Mouse (Mus musculus) stomach, embryonic 16.5 days (tissue): ENCODE results near the gene Fstl5. TPM values are rescaled to one million over a fixed set of nuclear protein-coding genes. Genes with fewer than 3 reads are reported as not detected.

Source experiments
- ATAC-seq: fragments of 200-750 bp; cut with Nextera tagmentation; 2 replicates; pipeline ENCODE4 v1.8.0; 2017; ENCODE audit warnings: moderate number of reproducible peaks, moderate TSS enrichment; ENCODE audit not compliant: insufficient read depth, low FRiP score
- H3K27ac ChIP-seq: fragments of 300-500 bp; sonication (generic); 2 replicates; pipeline ENCODE4 v1.5.1; 2014; ENCODE audit warnings: low read length
- H3K27me3 ChIP-seq: fragments of 300-500 bp; sonication (generic); 2 replicates; pipeline ENCODE4 v1.6.1; 2014; ENCODE audit warnings: low read length, control low read depth, mixed read lengths; ENCODE audit not compliant: control insufficient read depth, insufficient read depth
- H3K36me3 ChIP-seq: fragments of 300-500 bp; sonication (generic); 2 replicates; pipeline ENCODE4 v1.6.1; 2014; ENCODE audit warnings: low read length; ENCODE audit not compliant: control insufficient read depth, insufficient read depth
- H3K4me1 ChIP-seq: fragments of 300-500 bp; sonication (generic); 2 replicates; pipeline ENCODE4 v1.6.1; 2014; ENCODE audit warnings: low read length, control low read depth, mixed read lengths; ENCODE audit not compliant: control insufficient read depth, insufficient read depth
- H3K4me2 ChIP-seq: fragments of 300-500 bp; sonication (generic); 2 replicates; pipeline ENCODE4 v1.6.1; 2014; ENCODE audit warnings: low read depth, low read length, mixed read lengths
- H3K4me3 ChIP-seq: fragments of 300-500 bp; sonication (generic); replicated peaks from 2 replicates; pipeline ENCODE4 v1.5.1; 2014; ENCODE audit warnings: mild to moderate bottlenecking, low read length
- H3K9ac ChIP-seq: fragments of 300-500 bp; sonication (generic); 2 replicates; pipeline ENCODE4 v1.6.1; 2014; ENCODE audit warnings: low read length
- H3K9me3 ChIP-seq: fragments of 300-500 bp; sonication (generic); replicated peaks from 2 replicates; pipeline ENCODE4 v1.6.1; 2016; ENCODE audit warnings: low read length, control low read depth; ENCODE audit not compliant: control insufficient read depth
- WGBS: fragments of 180-500 bp; shearing (Covaris S2); extraction: QIAGEN DNeasy Blood & Tissue Kit; methylation state at CpG from one replicate; pipeline ENCODE4 v1.1.7; 2014; 5-methylcytosine and 5-hydroxymethylcytosine counted together
- polyA plus RNA-seq: library from polyadenylated mRNA; unstranded; fragments of >200 nt; fragmentation: Nextera tagmentation; extraction: Ambion mirVana; gene quantifications from 2 replicates; pipeline ENCODE4 v1.2.1, GENCODE M21; 2015

Fstl5 gene
- 3.8 and 4.4 TPM in 2 replicates for polyA plus RNA-seq

DNA sequence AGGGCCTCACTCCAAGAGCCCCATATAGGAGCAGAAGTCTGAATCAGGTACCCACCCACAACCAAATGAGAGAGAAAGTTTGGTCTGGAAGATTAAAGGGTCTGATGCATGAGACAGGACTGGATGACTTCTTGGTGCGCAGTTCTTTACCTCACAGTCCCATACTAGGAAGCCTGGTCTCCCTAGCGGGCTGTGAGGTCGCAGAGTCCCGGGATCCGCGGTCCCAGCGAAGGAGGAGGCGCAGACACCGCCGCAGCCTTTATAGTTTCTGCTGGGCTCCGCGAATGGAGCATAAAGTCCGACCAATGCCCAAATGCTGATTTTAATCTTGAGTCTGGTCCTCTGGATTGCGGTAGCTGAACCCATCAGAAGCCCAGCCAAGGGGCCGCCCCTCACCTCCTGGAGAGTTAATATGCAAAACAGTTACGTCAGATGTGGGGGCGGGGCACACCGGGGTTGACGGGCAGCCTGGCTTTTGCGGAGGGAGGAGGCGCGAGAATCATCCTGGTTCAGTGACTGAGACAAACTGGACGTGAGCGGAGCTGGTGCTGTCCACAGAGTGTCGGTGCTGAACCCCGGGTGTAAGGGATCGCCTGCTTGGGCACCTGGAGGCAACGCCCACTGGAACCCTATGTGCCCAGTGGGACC lies at the start of gene Fstl5:
TSS of gene Fstl5 (plus strand) at position 211 of the 648 bp plus-strand sequence.
- WGBS, result under 1% methylated on average over 28 of the region's 28 CpGs
- no peaks in the 10 kb centered on the region for H3K9me3 ChIP-seq
- peak within 1 kb of the TSS; percentile 66 for H3K4me2 ChIP-seq
- no peak within 1 kb of the TSS for H3K27ac ChIP-seq
- H3K4me1 ChIP-seq, result 0 out of 2 replicates have a peak, but pooled peaks cover 4% of the 10 kb centered on the region
- H3K9ac ChIP-seq, result no peak within 1 kb of the TSS; the same call in 1 of the 2 replicates
- peak within 1 kb of the TSS; percentile 44 for H3K4me3 ChIP-seq
- ATAC-seq, result peak; percentile 78
- no peaks in the 10 kb centered on the region for H3K27me3 ChIP-seq
- H3K36me3 ChIP-seq, result no peaks in the 10 kb centered on the region

DNA sequence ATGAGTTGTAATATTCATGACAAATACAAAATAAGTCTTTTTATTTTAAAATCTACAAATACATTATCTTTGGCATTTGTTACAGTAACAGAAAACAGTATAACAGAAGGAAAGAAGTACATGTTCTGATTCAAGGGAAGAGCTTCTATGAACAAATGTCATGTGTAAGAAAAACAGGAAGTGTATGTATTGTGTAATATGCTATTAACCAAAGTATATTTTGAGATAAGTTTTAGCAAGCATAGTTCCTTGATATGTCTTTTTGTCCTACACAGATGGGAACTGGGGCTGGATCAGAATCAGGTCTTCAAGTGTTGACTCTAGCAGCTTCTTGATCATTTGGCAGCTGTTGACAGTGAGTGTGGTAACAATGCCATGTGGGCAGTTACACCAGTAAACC lies 48.5 kb upstream of the Fstl5 start:
- H3K4me2 ChIP-seq, result no peak overlapping the region
- no peaks in the 10 kb centered on the region for H3K4me1 ChIP-seq
- no peaks in the 10 kb centered on the region for H3K9me3 ChIP-seq
- H3K27me3 ChIP-seq, result no peaks in the 10 kb centered on the region
- H3K9ac ChIP-seq, result no peak overlapping the region
- no peak overlapping the region for H3K4me3 ChIP-seq
- H3K27ac ChIP-seq, result no peak overlapping the region
- ATAC-seq, result no peak
- H3K36me3 ChIP-seq, result no peaks in the 10 kb centered on the region

DNA sequence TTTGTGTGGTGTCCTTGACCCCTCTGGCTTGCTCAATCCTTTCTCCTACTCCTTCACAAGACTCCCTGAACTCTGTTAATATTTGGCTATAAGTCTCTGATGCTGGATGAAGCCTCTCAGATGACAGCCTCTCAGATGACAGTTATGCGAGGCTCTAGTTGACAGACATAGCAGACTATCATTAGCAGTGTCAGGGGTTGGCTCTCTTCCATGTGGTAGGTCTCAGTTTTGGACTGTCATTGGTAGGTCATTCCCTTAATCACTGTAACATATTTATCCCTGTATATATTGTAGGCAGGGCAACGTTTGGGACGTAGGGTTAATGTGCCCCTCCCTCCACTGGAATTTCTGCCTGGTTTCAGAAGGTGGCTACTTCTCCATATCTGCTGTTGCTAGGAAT lies 22.9 kb upstream of the Fstl5 start:
- Histone ChIP-seq H3K27me3 (no peaks in the 10 kb centered on the region), H3K9me3 (no peaks in the 10 kb centered on the region), H3K9ac (no peak overlapping the region), H3K4me1 (no peaks in the 10 kb centered on the region), H3K4me3 (no peak overlapping the region), H3K27ac (no peak overlapping the region), H3K36me3 (no peaks in the 10 kb centered on the region), H3K4me2 (no peak overlapping the region)
- WGBS, result 53% methylated on average over 3 of the region's 3 CpGs
- ATAC-seq, result no peak

DNA sequence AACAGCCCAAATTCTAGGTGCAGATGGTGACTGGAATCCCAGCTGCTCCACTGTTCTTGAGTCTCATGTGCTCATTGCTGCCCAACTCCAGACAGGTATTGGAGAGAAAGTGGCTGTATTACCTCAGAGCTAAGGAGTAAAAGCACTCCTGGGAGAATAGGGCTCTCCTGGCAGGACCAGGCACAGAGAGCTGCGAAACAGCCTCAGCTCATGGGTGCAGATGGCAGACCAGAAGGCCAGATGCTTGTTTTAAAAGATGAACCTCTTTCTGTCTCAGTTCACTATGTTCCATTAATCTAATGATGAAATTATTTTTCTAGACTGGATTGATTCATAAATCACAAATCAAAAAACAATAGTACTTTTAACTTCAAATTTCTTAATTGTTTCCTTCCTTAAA lies 12.1 kb upstream of the Fstl5 start:
- Histone ChIP-seq H3K4me1 (no peaks in the 10 kb centered on the region), H3K4me3 (no peak overlapping the region), H3K27ac (no peak overlapping the region), H3K27me3 (no peaks in the 10 kb centered on the region), H3K36me3 (no peaks in the 10 kb centered on the region), H3K9ac (no peak overlapping the region), H3K9me3 (no peaks in the 10 kb centered on the region), H3K4me2 (no peak overlapping the region)
- ATAC-seq, result no peak
- 82% methylated on average over 1 of the region's 1 CpGs for WGBS

DNA sequence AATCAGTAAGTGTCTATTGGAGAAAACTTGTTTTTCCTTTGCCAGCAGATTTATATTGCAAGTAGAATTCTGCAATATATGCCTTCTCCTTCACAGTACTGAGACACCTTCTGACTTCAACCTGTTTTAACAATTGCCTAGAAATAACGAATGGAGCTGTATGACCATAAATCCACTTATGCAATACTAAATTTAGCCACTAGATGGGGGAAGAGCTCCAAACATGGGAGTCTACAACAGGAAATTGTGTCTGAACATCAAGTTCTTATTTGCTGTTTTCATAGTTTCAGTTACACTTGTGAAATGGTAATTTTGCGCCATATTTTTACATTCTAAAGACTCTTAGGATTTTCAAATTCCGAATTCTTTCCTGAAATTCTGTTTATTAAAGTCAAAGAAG lies 6.2 kb upstream of the Fstl5 start:
- Histone ChIP-seq H3K9ac (no peak overlapping the region), H3K27ac (no peak overlapping the region), H3K4me3 (no peak overlapping the region), H3K27me3 (no peaks in the 10 kb centered on the region), H3K4me2 (no peak overlapping the region), H3K9me3 (no peaks in the 10 kb centered on the region), H3K4me1 (no peaks in the 10 kb centered on the region), H3K36me3 (no peaks in the 10 kb centered on the region)
- ATAC-seq, result no peak
- WGBS, result 2% methylated on average over 3 of the region's 3 CpGs

DNA sequence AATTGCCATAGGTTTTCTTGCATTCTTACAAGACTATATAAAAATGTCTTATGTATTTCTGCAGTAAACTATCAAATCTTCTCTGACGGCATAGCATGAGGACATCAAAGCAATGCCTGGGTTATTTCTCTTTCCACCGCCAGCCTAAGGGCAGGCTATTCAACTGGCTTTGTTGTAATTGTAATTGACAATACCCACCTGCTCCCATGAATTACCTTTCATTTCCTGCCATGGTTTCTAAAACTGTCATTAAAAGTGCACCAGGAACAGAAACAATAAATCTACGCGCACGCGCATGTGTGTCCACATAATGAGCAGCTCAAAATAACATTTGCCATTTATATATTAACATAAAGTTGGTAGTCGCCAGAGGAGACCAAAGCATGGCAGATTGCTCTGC lies 1.2 kb upstream of the Fstl5 start:
- Histone ChIP-seq H3K27me3 (no peaks in the 10 kb centered on the region), H3K4me2 (no peak overlapping the region), H3K27ac (no peak overlapping the region), H3K4me1 (0 out of 2 replicates have a peak, but pooled peaks cover 4% of the 10 kb centered on the region), H3K36me3 (no peaks in the 10 kb centered on the region), H3K4me3 (no peak overlapping the region), H3K9me3 (no peaks in the 10 kb centered on the region), H3K9ac (no peak overlapping the region)
- 66% methylated on average over 7 of the region's 7 CpGs for WGBS
- no peak for ATAC-seq

DNA sequence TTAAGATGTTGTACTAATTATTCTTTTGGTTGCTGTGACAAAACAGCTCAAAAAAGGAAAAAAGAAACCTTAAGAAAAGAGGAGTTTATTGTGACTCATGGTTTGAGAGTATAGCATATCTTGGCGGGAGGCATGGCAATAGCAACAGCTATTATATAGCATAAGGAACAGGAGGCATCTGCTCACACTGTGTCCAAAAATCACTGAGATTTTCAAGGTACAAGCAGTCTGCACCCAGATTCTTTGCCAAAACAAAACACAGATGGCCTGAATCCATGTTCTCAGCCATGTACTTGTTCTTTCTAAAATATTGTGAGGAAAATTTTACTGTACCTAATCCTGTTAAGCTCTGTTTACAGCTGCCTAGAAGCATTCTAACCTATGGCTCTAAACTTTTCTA lies 66.4 kb downstream of the Fstl5 start:
- H3K36me3 ChIP-seq, result no peaks in the 10 kb centered on the region
- 89% methylated on average over 1 of the region's 1 CpGs for WGBS
- no peak overlapping the region for H3K4me2 ChIP-seq
- H3K4me1 ChIP-seq, result no peaks in the 10 kb centered on the region
- H3K27ac ChIP-seq, result no peak overlapping the region
- no peak overlapping the region for H3K4me3 ChIP-seq
- H3K27me3 ChIP-seq, result no peaks in the 10 kb centered on the region
- H3K9me3 ChIP-seq, result no peaks in the 10 kb centered on the region
- H3K9ac ChIP-seq, result no peak overlapping the region
- ATAC-seq, result no peak

DNA sequence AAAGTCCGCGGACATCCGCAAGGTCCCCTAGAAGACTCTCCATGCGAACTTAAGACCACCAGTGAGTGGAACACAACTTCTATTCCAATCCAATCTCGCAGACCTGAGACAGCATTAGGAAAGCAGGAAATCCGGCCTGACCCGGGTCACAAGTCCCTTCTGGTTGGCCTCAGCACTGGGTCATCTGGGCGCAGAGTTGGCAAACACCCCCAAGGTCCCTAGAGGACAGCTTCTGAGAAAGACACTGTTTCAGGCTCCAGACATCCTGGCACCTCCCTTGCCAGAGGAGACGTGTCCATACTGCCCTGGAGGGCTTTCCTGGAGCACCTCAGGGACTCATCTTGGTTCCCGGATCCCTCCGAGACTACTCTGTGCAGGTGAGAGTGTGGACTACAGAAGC lies 73.8 kb downstream of the Fstl5 start:
- no peak for ATAC-seq
- 90% methylated on average over 11 of the region's 11 CpGs for whole genome bisulfite sequencing
- H3K27ac ChIP-seq, result no peak overlapping the region
- no peak overlapping the region for H3K9ac ChIP-seq
- no peaks in the 10 kb centered on the region for H3K4me1 ChIP-seq
- no peak overlapping the region for H3K4me3 ChIP-seq
- no peak overlapping the region for H3K4me2 ChIP-seq
- no peaks in the 10 kb centered on the region for H3K9me3 ChIP-seq
- no peaks in the 10 kb centered on the region for H3K27me3 ChIP-seq
- no peaks in the 10 kb centered on the region for H3K36me3 ChIP-seq

DNA sequence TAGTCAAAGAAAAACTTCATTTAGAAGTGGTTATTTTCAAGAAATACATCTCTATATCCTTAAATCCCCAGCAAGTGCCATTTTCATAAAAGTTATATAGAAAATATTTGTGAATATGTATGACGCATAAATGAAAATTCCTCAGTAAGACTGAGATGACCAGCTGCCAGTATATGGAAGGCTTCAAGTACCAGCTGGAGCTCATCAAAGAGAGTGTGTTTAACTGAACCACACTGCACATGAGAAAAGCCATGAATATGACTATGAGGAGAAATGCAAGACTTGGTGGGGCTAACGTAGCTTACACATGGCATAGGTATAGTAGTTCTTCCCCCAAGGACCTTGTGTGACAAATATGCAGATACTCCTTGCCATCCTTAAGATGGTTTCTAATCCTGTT lies 164.8 kb downstream of the Fstl5 start:
- Histone ChIP-seq H3K4me3 (no peak overlapping the region), H3K9me3 (no peaks in the 10 kb centered on the region), H3K9ac (no peak overlapping the region), H3K36me3 (no peaks in the 10 kb centered on the region), H3K4me1 (no peaks in the 10 kb centered on the region), H3K4me2 (no peak overlapping the region), H3K27ac (no peak overlapping the region), H3K27me3 (no peaks in the 10 kb centered on the region)
- no peak for ATAC-seq
- WGBS, result 63% methylated on average over 2 of the region's 2 CpGs
